Mouse (Mus musculus) gastrocnemius, adult 8-10 months (tissue): ENCODE measurements around the gene Rgs16. TPM values are rescaled to one million over a fixed set of nuclear protein-coding genes. Genes with fewer than 3 reads are reported as not detected.

Experiments
- DNase-seq, 2 experiments: peaks; one replicate each; pipeline ENCODE4 v3.0.0; 2022; ENCODE audit warnings: low spot score in 2 of 2
- total RNA-seq, 4 experiments: library from RNA; stranded (reverse); gene quantifications; 2 replicates each; pipeline ENCODE4 v1.2.4; 2022

The Rgs16 gene
- under 1 TPM; 0.52 to 0.91 (median 0.71) TPM for total RNA-seq

- peak; percentile 37 to 67 for DNase-seq
These were observed at the start of gene Rgs16 for GRCm38 (mm10) chr1:153740145-153740544. Gene Rgs16 (plus strand): TSS chr1:153740349.

DNA sequence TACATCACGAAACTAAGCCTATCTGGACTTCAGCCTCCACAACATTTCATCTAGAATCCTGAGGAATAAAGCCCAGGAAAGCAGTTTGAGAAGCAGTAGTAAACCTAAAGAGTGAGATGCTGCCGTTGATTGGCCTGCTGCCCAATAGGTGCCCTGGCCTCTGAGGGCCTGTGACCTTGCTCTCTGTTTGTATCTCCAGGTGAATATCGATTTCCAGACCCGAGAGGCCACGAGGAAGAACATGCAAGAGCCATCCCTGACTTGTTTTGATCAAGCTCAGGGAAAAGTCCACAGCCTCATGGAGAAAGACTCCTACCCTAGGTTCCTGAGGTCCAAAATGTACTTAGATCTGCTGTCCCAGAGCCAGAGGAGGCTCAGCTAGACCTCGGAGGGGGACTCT, 47.6 kb upstream of the Rgs16 start:
- no peak for DNase-seq

DNA sequence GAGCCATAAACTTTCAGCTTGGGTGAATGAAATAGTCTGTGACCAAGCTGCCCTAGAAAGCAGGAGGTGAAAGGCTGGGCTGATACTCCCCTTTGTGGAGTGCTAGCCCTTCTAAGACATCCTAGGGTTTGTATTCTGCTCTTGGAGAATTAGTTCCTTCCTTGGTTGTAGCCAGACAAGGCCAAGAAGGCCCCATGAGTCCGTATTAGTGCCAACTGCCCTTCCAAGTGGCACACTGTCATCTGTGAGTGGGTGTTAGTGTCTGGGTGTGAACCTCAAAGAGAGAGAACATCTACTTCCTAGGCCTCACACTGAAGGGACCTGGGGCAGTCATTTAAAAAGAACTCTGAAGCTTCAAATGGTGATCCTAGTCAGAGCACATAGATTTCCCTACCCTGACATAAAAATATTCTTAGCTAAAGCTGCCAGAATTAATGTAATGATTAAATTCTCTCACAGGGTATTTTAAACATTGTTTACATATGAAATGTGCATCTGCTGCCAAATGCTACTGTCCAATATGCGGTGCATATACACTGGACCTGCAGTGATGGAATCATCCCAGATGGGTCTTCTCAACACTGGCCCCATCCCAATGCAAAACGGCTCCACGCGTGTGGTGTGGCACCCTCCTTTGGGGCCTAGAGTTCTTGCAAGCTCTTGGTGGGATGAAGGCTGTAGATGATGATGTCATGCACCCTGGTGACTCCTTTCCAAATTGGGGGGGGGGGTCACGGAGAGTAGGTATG, 45.6 kb upstream of the Rgs16 start:
- no peak for DNase-seq

DNA sequence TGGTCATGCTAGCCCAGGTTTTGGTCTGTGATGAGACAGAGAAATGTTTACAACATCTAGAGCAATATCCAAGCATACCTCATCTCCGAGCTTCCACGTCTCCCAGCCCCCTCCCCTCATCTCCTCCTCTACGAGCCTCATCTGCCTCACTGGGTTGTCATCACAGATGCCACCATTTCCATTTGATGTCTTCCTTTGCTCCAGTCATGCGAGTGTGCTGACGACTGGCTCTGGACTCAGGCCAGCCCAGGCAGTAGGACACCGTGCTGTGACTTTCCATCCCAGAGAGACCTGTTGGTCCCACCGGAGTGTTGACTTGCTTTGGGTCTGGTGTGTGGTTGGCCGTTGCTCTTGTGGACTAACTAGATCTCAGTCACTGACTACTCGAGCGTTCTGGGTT, 44.8 kb upstream of the Rgs16 start:
- no peak for DNase-seq

- no peak for DNase-seq
These were observed 44.1 kb upstream of the Rgs16 start for GRCm38 (mm10) chr1:153696093-153696492.

DNA sequence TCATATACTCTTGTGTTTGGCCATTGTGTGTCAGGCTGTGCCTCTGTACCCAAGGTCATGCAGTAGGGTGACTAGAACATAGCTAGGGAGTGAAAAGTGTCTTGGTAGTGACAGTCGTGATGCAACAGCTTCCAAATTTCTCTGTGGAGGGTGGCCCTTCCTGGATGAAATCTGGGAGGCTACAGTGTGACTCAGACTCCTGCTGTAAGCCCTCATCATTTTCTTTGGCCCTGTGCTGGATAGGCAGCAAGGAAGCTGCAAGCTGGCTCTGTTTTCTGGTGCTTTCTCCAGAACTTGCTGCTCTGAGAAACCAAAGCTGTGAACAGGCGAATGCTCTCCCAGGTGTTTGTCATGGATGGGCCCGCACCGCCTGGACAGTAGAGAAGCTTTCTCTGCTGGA, 43.6 kb upstream of the Rgs16 start:
- DNase-seq: no peak

GRCm38 (mm10) chr1:153697581-153698251, 42.4 kb upstream of the Rgs16 start:
- DNase-seq: no peak

DNA sequence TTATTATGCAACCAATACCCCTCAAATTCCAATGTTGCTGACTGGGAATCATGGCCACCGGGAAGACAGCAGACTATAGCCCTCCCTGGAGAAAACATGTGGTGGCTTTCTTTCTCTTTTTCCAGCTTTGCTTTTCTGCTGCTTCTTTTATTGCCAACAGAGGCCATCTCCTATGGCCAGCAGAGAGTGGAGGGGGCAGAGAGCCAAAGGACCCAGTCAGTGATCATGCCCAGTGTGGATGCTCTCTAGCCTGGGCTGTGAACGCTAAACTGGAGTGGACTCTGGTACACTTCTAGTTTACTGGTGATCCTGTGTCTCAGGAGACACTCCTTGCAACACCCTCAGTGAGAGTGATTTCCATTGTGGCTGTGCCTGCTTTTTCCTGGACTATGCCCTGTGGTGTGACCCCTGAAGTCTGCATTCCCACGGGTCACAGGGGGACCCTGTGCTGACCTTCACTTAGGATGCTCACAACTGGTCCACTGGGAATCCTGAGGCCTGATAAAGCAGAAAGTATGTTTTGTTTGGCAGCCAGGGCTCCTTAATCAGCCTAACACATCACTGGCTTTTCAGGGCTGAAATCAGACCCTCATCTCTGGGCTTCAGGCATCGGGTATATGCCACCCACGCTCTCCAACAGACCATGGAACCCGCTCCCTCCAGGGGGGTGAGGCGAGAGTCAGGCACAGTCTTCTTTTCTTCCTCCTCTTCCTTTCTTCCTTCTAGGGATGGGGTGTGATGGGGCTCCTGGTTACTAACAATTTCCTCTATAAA, 41.7 kb upstream of the Rgs16 start:
- DNase-seq: no peak

- no peak for DNase-seq
These were observed 39.6 kb upstream of the Rgs16 start for GRCm38 (mm10) chr1:153700448-153701063.

- no peak for DNase-seq
These were observed 38.7 kb upstream of the Rgs16 start for GRCm38 (mm10) chr1:153701461-153701860.

GRCm38 (mm10) chr1:153702166-153702852, 37.8 kb upstream of the Rgs16 start:
- DNase-seq: no peak

DNA sequence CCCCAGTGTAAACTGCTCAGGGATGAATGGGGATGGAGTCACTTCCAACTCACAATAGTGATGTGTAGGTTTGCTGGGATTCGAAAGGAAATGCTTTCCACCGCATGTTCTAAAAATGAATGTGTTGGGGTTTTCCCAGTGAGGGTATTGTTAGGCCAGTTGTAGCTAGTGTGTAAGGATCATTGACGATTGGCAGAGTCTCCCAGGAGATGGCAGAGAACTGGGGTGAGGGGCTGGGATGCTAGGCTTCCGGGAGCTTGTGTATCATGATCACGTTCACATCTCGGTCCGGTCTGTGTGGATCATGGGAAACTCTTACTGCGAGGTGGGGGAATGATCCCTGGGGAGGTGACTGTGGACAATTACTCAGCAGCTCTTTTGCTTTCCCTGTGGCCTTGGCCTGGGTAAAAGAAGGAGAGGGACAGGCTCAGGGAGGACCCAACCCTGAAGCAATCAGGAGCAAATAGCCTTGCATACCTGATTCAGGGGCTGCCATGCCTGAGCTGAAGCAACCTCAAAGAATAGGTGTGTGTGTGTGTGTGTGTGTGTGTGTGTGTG, 37.2 kb upstream of the Rgs16 start:
- no peak for DNase-seq

DNA sequence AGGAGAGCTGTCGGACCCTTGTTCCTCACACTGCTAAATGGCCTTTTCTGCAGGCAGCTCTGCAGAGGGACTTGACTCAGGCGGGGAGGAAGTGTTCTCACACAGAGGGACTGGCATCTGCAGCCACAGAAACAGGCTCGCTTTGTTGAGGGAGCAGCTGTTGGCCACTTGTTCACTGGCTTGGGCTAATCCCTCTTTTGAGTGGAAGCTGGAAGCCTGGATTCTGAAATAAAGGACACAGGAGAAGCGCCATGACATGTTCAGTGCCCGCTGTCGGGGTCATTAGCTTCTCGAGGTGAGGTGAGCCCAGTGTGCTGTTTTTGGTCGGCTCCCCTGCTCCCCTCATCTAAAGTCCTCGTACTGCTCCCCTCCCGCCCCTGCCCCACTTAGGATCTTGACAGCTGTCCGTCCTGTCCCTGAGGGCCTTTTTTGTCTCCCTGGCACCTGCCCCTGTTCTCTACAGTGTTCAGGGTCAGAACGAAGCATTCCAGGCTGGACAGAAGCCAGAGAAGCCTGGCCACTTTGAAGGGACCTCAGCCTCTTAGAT, 36.6 kb upstream of the Rgs16 start:
- no peak for DNase-seq

DNA sequence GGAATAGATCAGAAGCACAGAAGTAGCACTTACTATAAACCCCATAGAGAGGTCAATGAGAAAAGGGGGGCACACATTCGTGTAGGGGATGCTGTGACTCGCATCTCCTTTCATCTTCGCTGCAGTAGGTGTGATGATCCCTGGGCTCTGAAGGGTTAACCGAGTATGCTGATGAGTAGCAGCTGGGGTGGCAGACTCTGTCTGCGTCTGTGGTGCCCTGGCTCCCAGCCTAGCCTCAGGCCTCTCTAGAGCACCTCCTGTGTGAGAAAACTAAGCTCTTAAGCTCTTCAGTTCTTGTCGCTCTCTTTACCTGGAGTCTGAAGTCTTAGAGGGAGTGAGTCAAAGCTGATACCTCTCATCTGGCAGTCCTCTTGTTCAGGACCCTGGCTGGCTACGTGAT, 36.0 kb upstream of the Rgs16 start:
- no peak for DNase-seq

GRCm38 (mm10) chr1:153704996-153705395, 35.2 kb upstream of the Rgs16 start:
- DNase-seq: no peak

GRCm38 (mm10) chr1:153708626-153709025, 31.5 kb upstream of the Rgs16 start:
- DNase-seq: no peak

DNA sequence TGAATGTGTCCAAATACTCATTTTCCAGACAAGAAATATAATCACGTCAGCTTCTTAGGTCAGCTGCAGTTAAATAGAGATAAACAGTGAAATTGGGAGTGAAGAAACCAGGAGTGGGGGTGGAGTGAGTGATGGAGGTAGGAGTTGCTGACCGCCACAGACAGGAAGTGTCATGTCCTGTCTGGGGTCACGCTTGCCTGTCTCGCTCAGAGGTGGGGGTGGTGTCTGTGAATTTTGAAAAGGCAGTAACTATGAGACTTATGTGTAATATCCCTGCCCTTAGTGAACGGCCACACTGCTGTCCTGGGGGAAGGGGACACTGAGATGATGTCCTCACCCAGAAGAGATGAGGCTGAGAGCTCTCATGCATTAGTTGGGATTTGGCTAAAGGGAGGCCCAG, 30.7 kb upstream of the Rgs16 start:
- no peak for DNase-seq

- no peak for DNase-seq
These were observed 28.4 kb upstream of the Rgs16 start for GRCm38 (mm10) chr1:153711544-153712262.

GRCm38 (mm10) chr1:153712633-153713032, 27.5 kb upstream of the Rgs16 start:
- no peak for DNase-seq

DNA sequence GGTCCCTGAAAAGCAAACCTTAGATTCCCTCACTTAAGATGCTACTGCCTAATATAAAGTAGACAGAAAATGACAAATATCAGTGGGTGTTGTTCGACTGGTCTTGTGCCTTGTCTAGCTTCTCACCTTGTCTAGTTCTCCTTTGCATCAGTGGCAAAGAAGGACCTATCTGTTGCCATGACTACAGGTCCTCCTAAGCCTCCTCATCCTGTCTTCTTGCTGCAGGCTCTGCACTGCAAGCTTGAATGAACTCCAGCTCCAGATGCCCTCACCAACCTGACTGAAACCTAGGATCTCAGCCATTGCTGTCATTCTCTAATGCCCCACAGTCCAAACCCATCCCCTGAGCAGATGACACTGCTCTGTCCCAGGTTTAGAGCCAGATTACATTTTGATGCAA, 22.2 kb upstream of the Rgs16 start:
- DNase-seq: no peak
